In the genomic region with DNA sequence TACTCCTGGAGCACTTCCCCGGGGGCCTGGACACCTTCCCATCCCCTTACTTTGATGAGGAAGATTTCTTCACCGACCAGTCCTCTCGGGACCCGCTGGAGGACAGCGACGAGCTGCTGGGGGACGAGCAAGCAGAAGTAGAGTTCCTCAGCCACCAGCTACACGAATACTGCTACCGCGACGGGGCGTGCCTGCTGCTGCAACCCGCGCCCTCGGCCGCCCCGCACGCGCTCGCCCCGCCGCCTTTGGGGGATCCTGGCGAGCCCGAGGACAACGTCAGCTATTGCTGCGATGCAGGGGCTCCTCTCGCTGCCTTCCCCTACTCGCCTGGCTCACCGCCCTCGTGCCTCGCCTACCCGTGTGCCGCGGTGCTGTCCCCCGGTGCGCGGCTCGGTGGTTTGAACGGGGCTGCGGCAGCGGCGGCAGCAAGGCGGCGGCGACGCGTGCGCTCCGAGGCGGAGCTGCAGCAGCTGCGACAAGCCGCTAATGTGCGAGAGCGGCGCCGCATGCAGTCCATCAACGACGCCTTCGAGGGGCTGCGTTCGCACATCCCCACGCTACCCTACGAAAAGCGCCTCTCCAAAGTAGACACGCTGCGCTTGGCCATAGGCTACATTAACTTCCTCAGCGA, we compare ENCODE assay signal across 9 mouse cellular contexts. TPM values are rescaled to one million over a fixed set of nuclear protein-coding genes. Genes with fewer than 3 reads are reported as not detected.
A peak's percentile ranks its signal among the peaks of the same experiment; 100 is the strongest.
DNase-seq lines count a peak whose midpoint lies in the region; ATAC-seq and TF ChIP-seq lines count a peak whose summit lies in the region.
"Had no signal": no experiment of that assay in that cellular context is flagged by ENCODE, and none has a peak within 500 bp of the region (broad histone marks: within the 10 kb centered on the region; RNA-seq: fewer than 3 reads in every experiment).

No protein-coding gene starts in this region.

- no peak for DNase-seq in lung, postnatal 10 days
- no peak for DNase-seq in limb, embryonic 14.5 days (ENCODE audit: low spot score)
- DNase-seq in stomach, postnatal 0 days (ENCODE audit: low spot score): no peak
- DNase-seq in natural killer cell, adult 2 months (ENCODE audit: low spot score in 2 of 2): no peak
- DNase-seq in ovary, postnatal 10 days (ENCODE audit: low spot score): no peak
- DNase-seq: thymus, adult 18-20 months had no signal

- under 1% methylated on average over 66 of the region's 67 CpGs for WGBS in lung, embryonic 16.5 days
- WGBS in forebrain, embryonic 15.5 days: under 1% methylated on average over 67 of the region's 67 CpGs
- WGBS in limb, embryonic 14.5 days: under 1% methylated on average over 64 of the region's 67 CpGs
- WGBS in stomach, postnatal 0 days: under 1% methylated on average over 67 of the region's 67 CpGs

- no peak overlapping the region for H3K27ac ChIP-seq in lung, embryonic 16.5 days (ENCODE audit: low read length)
- H3K27ac ChIP-seq in forebrain, embryonic 15.5 days (replicated peaks): no peak overlapping the region
- no peak overlapping the region for H3K27ac ChIP-seq in limb, embryonic 14.5 days (replicated peaks; ENCODE audit: low read depth, low read length)
- H3K27ac ChIP-seq in stomach, postnatal 0 days (replicated peaks): no peak overlapping the region

- no peak for TF ChIP-seq EP300 in stomach, postnatal 0 days (optimal IDR thresholded peaks at IDR 0.05)

- no peaks in the 10 kb centered on the region for H3K36me3 ChIP-seq in lung, embryonic 16.5 days (ENCODE audit: control insufficient read depth, insufficient read depth, low read length)
- H3K36me3 ChIP-seq in forebrain, embryonic 15.5 days: no peaks in the 10 kb centered on the region
- H3K36me3 ChIP-seq in limb, embryonic 14.5 days (ENCODE audit: control insufficient read depth, insufficient read depth, low read length): no peaks in the 10 kb centered on the region
- H3K36me3 ChIP-seq in stomach, postnatal 0 days (ENCODE audit: control insufficient read depth, insufficient read depth, low read length): no peaks in the 10 kb centered on the region

- H3K27me3 ChIP-seq in lung, embryonic 16.5 days (ENCODE audit: control insufficient read depth, insufficient read depth, low read depth, low read length): peaks cover 90% of the 10 kb centered on the region
- peaks cover 95% of the 10 kb centered on the region for H3K27me3 ChIP-seq in forebrain, embryonic 15.5 days
- peaks cover 95% of the 10 kb centered on the region for H3K27me3 ChIP-seq in limb, embryonic 14.5 days (ENCODE audit: control insufficient read depth, insufficient read depth, low read length)
- peaks cover 30% of the 10 kb centered on the region for H3K27me3 ChIP-seq in stomach, postnatal 0 days (ENCODE audit: control insufficient read depth, insufficient read depth, low read length)

- H3K4me3 ChIP-seq in lung, embryonic 16.5 days (ENCODE audit: low read length): peak overlapping the region; percentile 33
- peak overlapping the region; percentile 38 for H3K4me3 ChIP-seq in forebrain, embryonic 15.5 days
- peak overlapping the region; percentile 31 for H3K4me3 ChIP-seq in limb, embryonic 14.5 days (replicated peaks; ENCODE audit: low read length)
- H3K4me3 ChIP-seq in stomach, postnatal 0 days (ENCODE audit: low read depth, low read length): no peak overlapping the region; the same call in 1 of the 2 replicates

- no peaks in the 10 kb centered on the region for H3K9me3 ChIP-seq in lung, embryonic 16.5 days (ENCODE audit: control insufficient read depth, low read length)
- no peaks in the 10 kb centered on the region for H3K9me3 ChIP-seq in forebrain, embryonic 15.5 days
- H3K9me3 ChIP-seq in limb, embryonic 14.5 days (ENCODE audit: control insufficient read depth, low read length): no peaks in the 10 kb centered on the region
- no peaks in the 10 kb centered on the region for H3K9me3 ChIP-seq in stomach, postnatal 0 days (ENCODE audit: control insufficient read depth, low read length)

- no peak for ATAC-seq in lung, embryonic 16.5 days (ENCODE audit: low read depth)
- peak; percentile 33 for ATAC-seq in forebrain, embryonic 15.5 days (replicated peaks)
- ATAC-seq in limb, embryonic 14.5 days (ENCODE audit: low FRiP score, low read depth): no peak
- ATAC-seq in stomach, postnatal 0 days (ENCODE audit: low FRiP score, low TSS enrichment): no peak

- no peak for TF ChIP-seq POLR2A in limb, embryonic 14.5 days (IDR thresholded peaks at IDR 0.05; ENCODE audit: borderline replicate concordance, extremely low read depth, insufficient read depth, insufficient read length)

- peak overlapping the region; percentile 43 for H3K4me2 ChIP-seq in lung, embryonic 16.5 days (ENCODE audit: low read depth, low read length)
- peak overlapping the region; percentile 75 for H3K4me2 ChIP-seq in forebrain, embryonic 15.5 days (replicated peaks)
- H3K4me2 ChIP-seq in limb, embryonic 14.5 days (replicated peaks; ENCODE audit: low read depth, low read length, severe bottlenecking): peak overlapping the region; percentile 51
- H3K4me2 ChIP-seq in stomach, postnatal 0 days (replicated peaks; ENCODE audit: low read depth): peak overlapping the region; percentile 25; the same call in 1 of the 2 replicates

- no peak overlapping the region for H3K9ac ChIP-seq in lung, embryonic 16.5 days (ENCODE audit: low read length)
- H3K9ac ChIP-seq in forebrain, embryonic 15.5 days (replicated peaks): peak overlapping the region; percentile 19; the same call in 1 of the 2 replicates
- H3K9ac ChIP-seq in limb, embryonic 14.5 days (ENCODE audit: low read depth, low read length, severe bottlenecking): no peak overlapping the region
- no peak overlapping the region for H3K9ac ChIP-seq in stomach, postnatal 0 days (ENCODE audit: low read length)

- peaks cover 10% of the 10 kb centered on the region; the same call in 1 of the 2 replicates for H3K4me1 ChIP-seq in lung, embryonic 16.5 days (replicated peaks; ENCODE audit: control insufficient read depth, insufficient read depth, low read length)
- H3K4me1 ChIP-seq in forebrain, embryonic 15.5 days: peaks cover 26% of the 10 kb centered on the region
- H3K4me1 ChIP-seq in limb, embryonic 14.5 days (ENCODE audit: control insufficient read depth, insufficient read depth, low read length): 0 out of 2 replicates have a peak, but pooled peaks cover 3% of the 10 kb centered on the region
- H3K4me1 ChIP-seq in stomach, postnatal 0 days (replicated peaks; ENCODE audit: control insufficient read depth, insufficient read depth): no peaks in the 10 kb centered on the region

- TF ChIP-seq CTCF in stomach, postnatal 0 days (IDR thresholded peaks at IDR 0.05; ENCODE audit: low read depth): no peak

RNA-seq across cellular contexts. Expression of gene Ptf1a, which starts 0.5 kb away (rescaled TPM):
- not detected in 2 replicates for polyA plus RNA-seq in lung, embryonic 16.5 days (2015; fragmentation: Nextera tagmentation; extraction: Ambion mirVana)
- polyA plus RNA-seq in forebrain, embryonic 15.5 days (2015; fragmentation: Nextera tagmentation; extraction: Ambion mirVana): 0.11 TPM in 1 of 2 replicates, not detected in the other
- 0.04 TPM in 1 of 2 replicates, not detected in the other for polyA plus RNA-seq in limb, embryonic 14.5 days (2012; rRNA removed)
- not detected in 2 replicates for polyA plus RNA-seq in limb, embryonic 14.5 days (2014; fragmentation: Nextera tagmentation; extraction: Ambion mirVana)
- 0.48 and 0.82 TPM in 2 replicates for polyA plus RNA-seq in stomach, postnatal 0 days (2015; fragmentation: Nextera tagmentation; extraction: Ambion mirVana)
- polyA plus RNA-seq: large intestine, adult 2 months had no signal

Comparison
In these comparisons a context has a peak if more than half of its experiments do, and no peak if none do; other contexts are left out.
1. H3K4me2 ChIP-seq: peak in every context shown above with its lines; median percentile 75 in forebrain, embryonic 15.5 days; 51 in limb, embryonic 14.5 days; 43 in lung, embryonic 16.5 days; 25 in stomach, postnatal 0 days.